Mouse (Mus musculus) heart, postnatal 0 days (tissue): Measurements from ENCODE around the gene Isl1.

Experiments
- CTCF ChIP-seq: IDR thresholded peaks from 2 replicates; pipeline ENCODE4 v1.5.1; 2016; ENCODE audit warnings: antibody characterized with exemption, control low read depth, low read depth
- EP300 ChIP-seq: IDR thresholded peaks from 2 replicates; pipeline ENCODE4 v1.6.1; 2016; ENCODE audit warnings: antibody characterized with exemption, low read depth

GRCm38 (mm10) chr13:116289655-116290054 is 19.8 kb downstream of the Isl1 start:
- TF ChIP-seq CTCF (no peak), EP300 (no peak)
